Mouse (Mus musculus): ENCODE results near the gene Slc9a3r2.

Slc9a3r2 gene

GRCm38 (mm10) chr17:24644030-24644715, 6.0 kb downstream of the Slc9a3r2 start:
- TF ChIP-seq CTCF (conservative IDR thresholded peaks at IDR 0.05; ENCODE audit: low read length), result no peak
- TF ChIP-seq NANOG (IDR thresholded peaks at IDR 0.05; ENCODE audit: borderline replicate concordance, low read length), result no peak
- no peak for TF ChIP-seq POU5F1 (IDR thresholded peaks at IDR 0.05; ENCODE audit: borderline replicate concordance, low read length)
- no peaks in the 10 kb centered on the region for H3K9me3 ChIP-seq (ENCODE audit: low read length)
- peaks cover 12% of the 10 kb centered on the region for H3K27me3 ChIP-seq (ENCODE audit: insufficient read depth, low read length)
- peak overlapping the region; percentile 41 for H3K4me3 ChIP-seq (replicated peaks; ENCODE audit: low read length)
- peaks cover 27% of the 10 kb centered on the region for H3K36me3 ChIP-seq (ENCODE audit: insufficient read depth, low read length)
- H3K4me1 ChIP-seq (replicated peaks; ENCODE audit: low read depth, low read length), result peaks cover 93% of the 10 kb centered on the region

DNA sequence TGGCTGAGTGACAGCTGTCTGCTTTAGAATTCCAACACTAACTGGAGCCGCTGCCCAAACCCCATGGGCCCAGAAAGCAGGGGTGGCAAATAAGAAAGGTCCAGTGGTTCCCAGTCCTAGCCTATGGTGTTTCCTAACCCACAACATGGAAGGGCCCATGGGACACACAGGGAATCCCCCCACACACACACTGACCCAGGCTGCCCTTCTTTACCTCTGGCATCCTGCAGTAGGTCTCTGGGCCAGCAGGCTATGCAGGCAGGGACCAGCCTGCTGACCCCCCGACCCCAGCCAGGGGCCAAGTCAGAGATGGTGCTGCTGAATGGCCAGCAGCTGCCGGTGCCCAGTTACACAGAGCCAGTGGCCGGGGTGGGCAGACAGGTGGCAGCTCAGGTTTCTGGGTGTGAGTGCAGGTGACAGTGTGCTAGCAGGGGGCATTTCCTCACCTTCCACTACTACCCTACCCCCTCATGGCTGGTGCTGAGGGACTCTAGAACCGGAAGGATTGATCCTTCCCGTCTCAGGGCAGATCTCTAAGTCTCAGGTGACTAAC, 7.3 kb downstream of the Slc9a3r2 start:
- no peaks in the 10 kb centered on the region for H3K27me3 ChIP-seq (ENCODE audit: insufficient read depth, low read length)
- peaks cover 95% of the 10 kb centered on the region for H3K4me1 ChIP-seq (replicated peaks; ENCODE audit: low read depth, low read length)
- H3K9me3 ChIP-seq (ENCODE audit: low read length), result no peaks in the 10 kb centered on the region
- H3K4me3 ChIP-seq (replicated peaks; ENCODE audit: low read length), result no peak overlapping the region
- peaks cover 40% of the 10 kb centered on the region for H3K36me3 ChIP-seq (ENCODE audit: insufficient read depth, low read length)
- TF ChIP-seq POU5F1 (IDR thresholded peaks at IDR 0.05; ENCODE audit: borderline replicate concordance, low read length) (no peak), CTCF (conservative IDR thresholded peaks at IDR 0.05; ENCODE audit: low read length) (no peak), NANOG (IDR thresholded peaks at IDR 0.05; ENCODE audit: borderline replicate concordance, low read length) (no peak)

DNA sequence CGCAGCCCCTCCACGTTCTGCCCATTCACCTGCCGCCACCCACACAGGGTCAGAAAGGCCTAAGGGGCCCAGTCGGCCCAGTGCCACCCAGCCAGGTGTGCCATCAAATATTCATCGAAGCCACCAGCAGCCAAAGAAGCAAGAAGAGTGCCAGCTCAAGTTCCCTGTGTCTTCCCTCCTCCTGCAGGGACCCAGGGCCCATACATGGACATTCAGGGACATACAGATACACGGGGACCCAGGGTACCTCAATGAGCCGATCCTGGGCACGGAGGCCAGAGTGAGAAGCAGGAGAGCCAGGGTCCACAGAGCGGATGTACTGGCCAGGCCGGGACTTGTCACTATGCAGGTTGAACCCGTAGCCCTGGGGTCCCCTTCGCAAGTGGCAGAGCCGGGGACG, 8.2 kb downstream of the Slc9a3r2 start:
- Histone ChIP-seq H3K36me3 (ENCODE audit: insufficient read depth, low read length) (peaks cover 47% of the 10 kb centered on the region), H3K4me1 (replicated peaks; ENCODE audit: low read depth, low read length) (peaks cover 95% of the 10 kb centered on the region), H3K9me3 (ENCODE audit: low read length) (no peaks in the 10 kb centered on the region), H3K4me3 (replicated peaks; ENCODE audit: low read length) (peak overlapping the region; percentile 17; the same call in 1 of the 2 replicates), H3K27me3 (ENCODE audit: insufficient read depth, low read length) (no peaks in the 10 kb centered on the region)
- TF ChIP-seq CTCF (conservative IDR thresholded peaks at IDR 0.05; ENCODE audit: low read length) (no peak), NANOG (IDR thresholded peaks at IDR 0.05; ENCODE audit: borderline replicate concordance, low read length) (no peak), POU5F1 (IDR thresholded peaks at IDR 0.05; ENCODE audit: borderline replicate concordance, low read length) (no peak)

- no peaks in the 10 kb centered on the region for H3K9me3 ChIP-seq (ENCODE audit: low read length)
- TF ChIP-seq CTCF (conservative IDR thresholded peaks at IDR 0.05; ENCODE audit: low read length), result no peak
- TF ChIP-seq POU5F1 (IDR thresholded peaks at IDR 0.05; ENCODE audit: borderline replicate concordance, low read length), result no peak
- no peak for TF ChIP-seq NANOG (IDR thresholded peaks at IDR 0.05; ENCODE audit: borderline replicate concordance, low read length)
- H3K4me3 ChIP-seq (replicated peaks; ENCODE audit: low read length), result peak overlapping the region; percentile 80
- peaks cover 94% of the 10 kb centered on the region for H3K4me1 ChIP-seq (replicated peaks; ENCODE audit: low read depth, low read length)
- peaks cover 56% of the 10 kb centered on the region for H3K36me3 ChIP-seq (ENCODE audit: insufficient read depth, low read length)
- no peaks in the 10 kb centered on the region for H3K27me3 ChIP-seq (ENCODE audit: insufficient read depth, low read length)
These were observed 9.5 kb downstream of the Slc9a3r2 start for GRCm38 (mm10) chr17:24640581-24640980.

GRCm38 (mm10) chr17:24640119-24640518, 10.0 kb downstream of the Slc9a3r2 start:
- no peaks in the 10 kb centered on the region for H3K9me3 ChIP-seq (ENCODE audit: low read length)
- peaks cover 60% of the 10 kb centered on the region for H3K36me3 ChIP-seq (ENCODE audit: insufficient read depth, low read length)
- peaks cover 94% of the 10 kb centered on the region for H3K4me1 ChIP-seq (replicated peaks; ENCODE audit: low read depth, low read length)
- TF ChIP-seq POU5F1 (IDR thresholded peaks at IDR 0.05; ENCODE audit: borderline replicate concordance, low read length) (no peak), NANOG (IDR thresholded peaks at IDR 0.05; ENCODE audit: borderline replicate concordance, low read length) (no peak), CTCF (conservative IDR thresholded peaks at IDR 0.05; ENCODE audit: low read length) (no peak)
- H3K4me3 ChIP-seq (replicated peaks; ENCODE audit: low read length), result peak overlapping the region; percentile 80
- H3K27me3 ChIP-seq (ENCODE audit: insufficient read depth, low read length), result no peaks in the 10 kb centered on the region

- Histone ChIP-seq H3K27me3 (ENCODE audit: insufficient read depth, low read length) (no peaks in the 10 kb centered on the region), H3K36me3 (ENCODE audit: insufficient read depth, low read length) (peaks cover 66% of the 10 kb centered on the region), H3K9me3 (ENCODE audit: low read length) (no peaks in the 10 kb centered on the region), H3K4me1 (replicated peaks; ENCODE audit: low read depth, low read length) (peaks cover 94% of the 10 kb centered on the region), H3K4me3 (replicated peaks; ENCODE audit: low read length) (peak overlapping the region; percentile 80)
- TF ChIP-seq POU5F1 (IDR thresholded peaks at IDR 0.05; ENCODE audit: borderline replicate concordance, low read length), result no peak
- no peak for TF ChIP-seq CTCF (conservative IDR thresholded peaks at IDR 0.05; ENCODE audit: low read length)
These were observed 10.5 kb downstream of the Slc9a3r2 start for GRCm38 (mm10) chr17:24639571-24639988.

- no peaks in the 10 kb centered on the region for H3K27me3 ChIP-seq (ENCODE audit: insufficient read depth, low read length)
- TF ChIP-seq CTCF (conservative IDR thresholded peaks at IDR 0.05; ENCODE audit: low read length), result no peak
- TF ChIP-seq NANOG (IDR thresholded peaks at IDR 0.05; ENCODE audit: borderline replicate concordance, low read length), result no peak
- TF ChIP-seq POU5F1 (IDR thresholded peaks at IDR 0.05; ENCODE audit: borderline replicate concordance, low read length), result no peak
- peaks cover 72% of the 10 kb centered on the region for H3K36me3 ChIP-seq (ENCODE audit: insufficient read depth, low read length)
- H3K9me3 ChIP-seq (ENCODE audit: low read length), result no peaks in the 10 kb centered on the region
- H3K4me1 ChIP-seq (replicated peaks; ENCODE audit: low read depth, low read length), result peaks cover 92% of the 10 kb centered on the region
- peak overlapping the region; percentile 80 for H3K4me3 ChIP-seq (replicated peaks; ENCODE audit: low read length)
These were observed 11.3 kb downstream of the Slc9a3r2 start for GRCm38 (mm10) chr17:24638840-24639239.

DNA sequence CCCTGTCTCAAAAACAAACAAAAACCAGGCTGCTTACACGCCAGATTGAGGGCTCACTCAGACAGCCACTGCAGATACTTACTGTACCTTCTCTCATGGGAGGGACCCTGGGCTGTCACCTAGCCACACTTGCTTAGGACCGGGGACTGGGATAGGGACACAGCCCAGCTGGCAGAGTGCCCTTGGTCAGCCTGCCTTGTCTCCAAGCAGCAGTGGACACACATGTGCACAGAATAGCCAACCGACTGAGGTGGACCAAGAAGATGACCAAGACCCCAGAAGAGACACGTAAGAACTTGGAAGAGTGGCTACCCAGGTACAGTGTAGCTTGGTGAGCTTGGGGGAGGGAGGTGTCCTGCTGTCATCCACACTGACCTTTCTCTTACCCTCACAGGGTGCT, 11.9 kb downstream of the Slc9a3r2 start:
- Histone ChIP-seq H3K27me3 (ENCODE audit: insufficient read depth, low read length) (no peaks in the 10 kb centered on the region), H3K9me3 (ENCODE audit: low read length) (no peaks in the 10 kb centered on the region), H3K4me3 (replicated peaks; ENCODE audit: low read length) (no peak overlapping the region), H3K36me3 (ENCODE audit: insufficient read depth, low read length) (peaks cover 72% of the 10 kb centered on the region), H3K4me1 (replicated peaks; ENCODE audit: low read depth, low read length) (peaks cover 92% of the 10 kb centered on the region)
- TF ChIP-seq CTCF (conservative IDR thresholded peaks at IDR 0.05; ENCODE audit: low read length), result no peak
- TF ChIP-seq NANOG (IDR thresholded peaks at IDR 0.05; ENCODE audit: borderline replicate concordance, low read length), result no peak
- no peak for TF ChIP-seq POU5F1 (IDR thresholded peaks at IDR 0.05; ENCODE audit: borderline replicate concordance, low read length)

All from E14TG2a.4 (cell line).